Mouse (Mus musculus): ENCODE data around the gene Gm5538. TPM values are rescaled to one million over a fixed set of nuclear protein-coding genes. Genes with fewer than 3 reads are reported as not detected.
A peak's percentile ranks its signal among the peaks of the same experiment; 100 is the strongest.

Gm5538 gene
- total RNA-seq (2014; rRNA removed) (not detected in 2 replicates), polyA plus RNA-seq (2015; fragmentation: Nextera tagmentation; extraction: Ambion mirVana) (not detected in 2 replicates)

DNA sequence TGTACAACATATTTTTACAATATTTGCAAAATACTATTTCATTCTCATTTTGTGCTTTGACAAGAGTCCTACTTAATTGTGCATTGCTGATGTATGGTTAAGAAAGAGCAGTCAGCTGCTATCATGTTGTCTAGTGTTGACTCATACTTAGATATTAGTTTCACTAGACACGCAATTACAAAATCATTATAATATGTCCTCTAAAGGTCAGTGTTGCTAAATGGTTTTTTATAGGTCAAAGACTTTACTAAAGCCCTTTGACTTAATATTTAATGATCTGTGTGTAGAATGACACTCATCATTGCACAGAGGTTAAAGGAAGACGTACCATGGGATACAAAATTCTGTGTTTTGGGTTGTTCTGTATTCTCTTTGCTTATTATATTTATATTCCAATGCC, at the start of gene Gm5538:
TSS of gene Gm5538 (plus strand) at position 301 of the 400 bp plus-strand sequence.
- ATAC-seq (no peak), DNase-seq (ENCODE audit: low spot score) (no peak)
- Histone ChIP-seq H3K4me1 (ENCODE audit: insufficient read depth, low read length) (no peaks in the 10 kb centered on the region), H3K27me3 (ENCODE audit: insufficient read depth, low read length) (no peaks in the 10 kb centered on the region), H3K4me2 (ENCODE audit: low read depth, low read length) (no peak within 1 kb of the TSS), H3K27ac (no peak within 1 kb of the TSS), H3K36me3 (ENCODE audit: insufficient read depth, low read length) (no peaks in the 10 kb centered on the region), H3K9ac (replicated peaks; ENCODE audit: low read length) (no peak within 1 kb of the TSS), H3K4me3 (ENCODE audit: low read length) (no peak within 1 kb of the TSS), H3K9me3 (ENCODE audit: low read length) (no peaks in the 10 kb centered on the region)
- WGBS: 89% methylated on average over 2 of the region's 2 CpGs
- no peak for TF ChIP-seq CTCF (IDR thresholded peaks at IDR 0.05; ENCODE audit: low read depth)

DNA sequence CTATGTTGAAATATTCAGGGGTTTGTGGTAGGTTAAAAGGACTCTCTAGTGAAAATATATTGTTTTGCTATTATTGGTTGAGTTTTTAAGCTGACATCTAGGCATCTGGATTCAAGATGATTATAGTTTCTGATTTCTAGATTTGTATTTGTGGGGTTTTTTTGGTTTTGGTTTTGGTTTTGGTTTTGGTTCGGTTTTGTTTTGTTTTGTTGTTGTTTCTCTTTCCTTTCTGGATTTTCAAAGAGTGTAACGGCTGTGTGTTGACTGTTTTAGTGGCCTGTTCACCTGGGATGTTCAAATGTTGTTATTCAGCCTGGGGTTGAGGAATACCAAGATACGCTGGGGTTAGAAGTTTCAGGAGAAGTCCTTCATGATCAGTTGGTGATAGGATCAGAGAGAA, 32.2 kb upstream of the Gm5538 start:
- H3K4me2 ChIP-seq (ENCODE audit: low read depth, low read length): no peak overlapping the region
- no peak for DNase-seq (ENCODE audit: low spot score)
- no peak for TF ChIP-seq CTCF (IDR thresholded peaks at IDR 0.05; ENCODE audit: low read depth)

DNA sequence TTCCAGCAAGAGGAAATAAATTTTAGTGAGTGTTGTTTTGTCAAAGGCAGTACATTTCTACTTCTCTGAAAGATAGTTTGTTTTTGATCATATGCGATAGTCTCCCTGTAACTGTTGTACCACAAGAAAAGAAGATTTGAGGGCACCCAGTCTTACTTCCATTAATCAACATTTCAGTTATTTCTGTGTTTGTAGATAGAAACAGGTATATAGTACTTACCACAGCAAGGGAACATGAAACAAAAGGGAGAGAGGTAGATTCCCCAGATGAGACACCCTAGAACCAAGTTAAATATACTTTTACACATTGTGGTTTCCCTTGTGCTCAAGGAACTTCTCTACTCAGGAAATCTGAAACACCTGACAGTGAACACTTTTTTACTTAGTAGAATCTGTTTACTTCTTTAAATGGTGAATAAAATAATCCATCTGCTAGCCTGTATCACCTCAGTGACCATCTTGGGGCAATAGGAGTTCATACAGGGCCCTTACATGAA, 26.9 kb upstream of the Gm5538 start:
- H3K27ac ChIP-seq: no peak overlapping the region
- ATAC-seq: no peak
- no peaks in the 10 kb centered on the region for H3K27me3 ChIP-seq (ENCODE audit: insufficient read depth, low read length)
- WGBS: 87% methylated on average over 1 of the region's 1 CpGs
- no peaks in the 10 kb centered on the region for H3K4me1 ChIP-seq (ENCODE audit: insufficient read depth, low read length)
- no peak overlapping the region for H3K4me3 ChIP-seq (ENCODE audit: low read length)
- DNase-seq (ENCODE audit: low spot score): no peak
- H3K9me3 ChIP-seq (ENCODE audit: low read length): no peaks in the 10 kb centered on the region
- no peak overlapping the region for H3K9ac ChIP-seq (replicated peaks; ENCODE audit: low read length)
- TF ChIP-seq CTCF (IDR thresholded peaks at IDR 0.05; ENCODE audit: low read depth): no peak
- H3K36me3 ChIP-seq (ENCODE audit: insufficient read depth, low read length): no peaks in the 10 kb centered on the region
- no peak overlapping the region for H3K4me2 ChIP-seq (ENCODE audit: low read depth, low read length)

More for the DNA sequence above, 32.2 kb upstream of the Gm5538 start:
- H3K27ac ChIP-seq: no peak overlapping the region
- 0 out of 2 replicates have a peak, but pooled peaks cover 2% of the 10 kb centered on the region for H3K9me3 ChIP-seq (ENCODE audit: low read length)
- no peaks in the 10 kb centered on the region for H3K27me3 ChIP-seq (ENCODE audit: insufficient read depth, low read length)
- H3K4me1 ChIP-seq (ENCODE audit: insufficient read depth, low read length): no peaks in the 10 kb centered on the region
- no peaks in the 10 kb centered on the region for H3K36me3 ChIP-seq (ENCODE audit: insufficient read depth, low read length)
- H3K9ac ChIP-seq (replicated peaks; ENCODE audit: low read length): no peak overlapping the region
- 86% methylated on average over 3 of the region's 3 CpGs for WGBS
- ATAC-seq: no peak
- no peak overlapping the region for H3K4me3 ChIP-seq (ENCODE audit: low read length)

DNA sequence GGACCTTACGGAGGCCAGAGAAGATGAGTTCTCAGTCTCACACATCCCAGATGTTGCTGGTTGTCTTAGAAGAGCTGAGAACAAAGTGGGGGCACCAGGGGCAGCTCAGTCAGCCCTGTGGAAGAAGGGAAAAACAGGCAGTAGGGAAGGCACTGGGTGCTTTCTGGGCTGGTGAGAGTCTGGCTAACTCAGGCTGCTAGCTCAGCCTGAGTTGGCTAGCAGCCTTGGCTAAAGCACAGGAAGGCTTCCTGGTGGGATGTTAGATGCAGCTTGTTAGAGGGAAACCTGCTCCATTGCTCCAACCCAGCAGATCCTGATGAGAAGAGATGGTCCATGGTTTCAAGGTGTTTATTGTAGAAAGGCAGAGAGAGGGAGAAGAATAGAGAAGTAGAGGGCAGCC, 10.3 kb downstream of the Gm5538 start:
- 95% methylated on average over 1 of the region's 1 CpGs for WGBS
- no peak for TF ChIP-seq CTCF (IDR thresholded peaks at IDR 0.05; ENCODE audit: low read depth)
- Histone ChIP-seq H3K9me3 (ENCODE audit: low read length) (no peaks in the 10 kb centered on the region), H3K4me3 (ENCODE audit: low read length) (no peak overlapping the region), H3K27ac (no peak overlapping the region), H3K36me3 (ENCODE audit: insufficient read depth, low read length) (no peaks in the 10 kb centered on the region), H3K9ac (replicated peaks; ENCODE audit: low read length) (no peak overlapping the region), H3K27me3 (ENCODE audit: insufficient read depth, low read length) (no peaks in the 10 kb centered on the region), H3K4me1 (ENCODE audit: insufficient read depth, low read length) (no peaks in the 10 kb centered on the region), H3K4me2 (ENCODE audit: low read depth, low read length) (no peak overlapping the region)
- ATAC-seq (no peak), DNase-seq (ENCODE audit: low spot score) (no peak)

DNA sequence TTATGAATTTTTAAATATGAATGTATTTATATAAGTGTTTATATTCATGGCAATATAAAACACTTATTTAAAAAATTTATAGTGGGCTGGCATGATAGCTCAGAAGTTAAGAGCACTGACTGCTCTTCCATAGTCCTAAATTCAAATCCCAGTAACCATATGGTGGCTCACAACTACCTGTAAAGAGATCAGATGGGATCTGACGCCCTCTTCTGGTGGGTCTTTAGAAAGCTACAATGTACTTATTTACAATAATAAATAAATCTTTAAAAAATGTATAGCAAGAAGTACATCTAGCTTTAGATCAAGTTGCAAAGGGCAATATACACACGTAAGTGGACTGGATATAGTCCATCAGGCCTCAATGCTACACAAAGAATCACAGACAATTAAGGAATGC, 14.6 kb downstream of the Gm5538 start:
- H3K4me1 ChIP-seq (ENCODE audit: insufficient read depth, low read length): no peaks in the 10 kb centered on the region
- H3K27ac ChIP-seq: no peak overlapping the region
- WGBS: 11% methylated on average over 2 of the region's 2 CpGs
- no peaks in the 10 kb centered on the region for H3K9me3 ChIP-seq (ENCODE audit: low read length)
- H3K27me3 ChIP-seq (ENCODE audit: insufficient read depth, low read length): no peaks in the 10 kb centered on the region
- no peaks in the 10 kb centered on the region for H3K36me3 ChIP-seq (ENCODE audit: insufficient read depth, low read length)
- DNase-seq (ENCODE audit: low spot score): no peak
- no peak overlapping the region for H3K4me3 ChIP-seq (ENCODE audit: low read length)
- no peak overlapping the region for H3K4me2 ChIP-seq (ENCODE audit: low read depth, low read length)
- no peak overlapping the region for H3K9ac ChIP-seq (replicated peaks; ENCODE audit: low read length)
- ATAC-seq: no peak
- TF ChIP-seq CTCF (IDR thresholded peaks at IDR 0.05; ENCODE audit: low read depth): peak; percentile 36; the same call in 1 of the 2 replicates

Other genes starting within 250 kb of the Gm5538 start
- gene Gm8298, start 131.3 kb downstream of the Gm5538 start, total RNA-seq (2014; rRNA removed): not detected in 2 replicates
- not detected in 2 replicates for gene Gm8298, start 131.3 kb downstream of the Gm5538 start, polyA plus RNA-seq (2015; fragmentation: Nextera tagmentation; extraction: Ambion mirVana)
- gene C130079G13Rik, start 195.4 kb downstream of the Gm5538 start, total RNA-seq (2014; rRNA removed): not detected in 2 replicates
- gene C130079G13Rik, start 195.4 kb downstream of the Gm5538 start, polyA plus RNA-seq (2015; fragmentation: Nextera tagmentation; extraction: Ambion mirVana): not detected in 2 replicates

All from hindbrain, postnatal 0 days (tissue).